Mouse (Mus musculus) testis, adult 2 months (tissue): ENCODE measurements around the gene Hadhb.

Source experiments
- CTCF ChIP-seq: fragments of 200-500 bp; IDR thresholded peaks from 2 replicates; pipeline ENCODE4 v1.5.1; 2012; ENCODE audit warnings: low read depth, mild to moderate bottlenecking, inconsistent platforms, low read length, moderate library complexity; ENCODE audit not compliant: control insufficient read depth, insufficient read depth, insufficient replicate concordance
- POLR2A ChIP-seq: fragments of 200-500 bp; IDR thresholded peaks from 2 replicates; pipeline ENCODE4 v1.6.1; 2012; ENCODE audit warnings: low read depth, mild to moderate bottlenecking, inconsistent platforms, low read length, moderate library complexity; ENCODE audit not compliant: control insufficient read depth

DNA sequence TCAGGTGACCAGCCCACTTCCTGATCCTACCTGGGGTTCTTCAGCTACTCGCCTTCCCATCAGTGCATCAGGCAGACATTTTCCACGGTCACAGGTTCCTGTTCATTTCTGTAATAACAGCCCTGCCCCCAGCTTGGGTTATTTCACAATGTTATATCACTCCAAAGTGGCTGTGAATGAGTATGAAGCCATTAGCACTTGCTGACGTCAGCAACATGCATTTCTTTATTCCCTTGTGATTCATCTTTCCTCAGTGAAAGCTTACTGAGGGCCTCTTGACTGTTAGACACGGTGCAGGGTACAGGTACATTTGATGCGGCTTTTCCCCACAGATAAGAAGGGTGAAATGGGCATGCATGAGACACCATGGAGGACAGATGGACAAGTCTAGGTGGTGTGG is 60.9 kb downstream of the Hadhb start:
- TF ChIP-seq POLR2A (no peak), CTCF (no peak)
